Mouse (Mus musculus) layer of hippocampus, adult 8-10 months (tissue): ENCODE data around the gene Hjurp. TPM values are rescaled to one million over a fixed set of nuclear protein-coding genes. Genes with fewer than 3 reads are reported as not detected.

ENCODE experiments used
- DNase-seq, 2 experiments: peaks; one replicate each; pipeline ENCODE4 v3.0.0; 2022; ENCODE audit warnings: low spot score in 2 of 2
- total RNA-seq, 4 experiments: library from RNA; stranded (reverse); gene quantifications; 2 replicates each; pipeline ENCODE4 v1.2.4; 2022

Hjurp gene
- total RNA-seq, 4 experiments from 2014 or later, result 34.5 to 51.6 (median 42.5) TPM

DNA sequence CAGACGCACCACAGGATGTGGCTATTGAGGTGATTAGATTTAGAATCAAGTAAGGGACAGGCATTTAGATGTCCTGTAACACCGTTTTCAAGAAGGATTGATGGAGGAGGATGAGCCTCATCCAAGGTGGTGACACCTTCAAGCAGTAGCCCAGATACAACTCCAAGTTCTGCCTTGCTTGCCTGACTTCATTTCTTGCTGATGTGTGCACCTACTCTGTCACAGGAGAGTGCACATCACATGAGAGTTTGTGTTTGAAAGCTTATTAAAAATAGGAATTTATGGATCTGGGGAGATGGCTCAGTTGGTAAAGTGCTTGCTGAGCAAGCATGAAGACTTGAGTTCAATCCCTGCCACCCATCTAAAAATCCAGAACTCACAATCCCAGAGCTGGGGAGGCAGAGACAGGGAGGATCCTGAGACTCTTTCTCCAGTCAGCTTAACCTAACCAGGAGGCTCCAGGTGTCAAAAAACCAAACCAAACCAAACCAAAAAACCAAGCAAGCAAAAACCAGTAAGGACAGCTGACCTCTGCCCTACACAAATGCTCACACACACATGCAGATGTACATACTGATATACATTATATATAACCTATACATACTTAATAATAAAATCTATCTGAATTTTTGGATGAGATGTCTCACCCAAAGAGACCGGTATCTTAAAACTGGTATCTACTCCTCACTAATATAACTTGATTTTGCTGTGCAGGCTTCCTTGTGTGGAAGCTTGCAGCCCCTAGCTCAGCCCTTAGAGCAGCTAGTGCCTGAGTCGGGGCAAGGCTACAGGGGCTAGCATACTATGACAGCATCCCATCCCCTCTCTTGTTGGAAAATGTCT is 21.5 kb upstream of the Hjurp start:
- no peak for DNase-seq

DNA sequence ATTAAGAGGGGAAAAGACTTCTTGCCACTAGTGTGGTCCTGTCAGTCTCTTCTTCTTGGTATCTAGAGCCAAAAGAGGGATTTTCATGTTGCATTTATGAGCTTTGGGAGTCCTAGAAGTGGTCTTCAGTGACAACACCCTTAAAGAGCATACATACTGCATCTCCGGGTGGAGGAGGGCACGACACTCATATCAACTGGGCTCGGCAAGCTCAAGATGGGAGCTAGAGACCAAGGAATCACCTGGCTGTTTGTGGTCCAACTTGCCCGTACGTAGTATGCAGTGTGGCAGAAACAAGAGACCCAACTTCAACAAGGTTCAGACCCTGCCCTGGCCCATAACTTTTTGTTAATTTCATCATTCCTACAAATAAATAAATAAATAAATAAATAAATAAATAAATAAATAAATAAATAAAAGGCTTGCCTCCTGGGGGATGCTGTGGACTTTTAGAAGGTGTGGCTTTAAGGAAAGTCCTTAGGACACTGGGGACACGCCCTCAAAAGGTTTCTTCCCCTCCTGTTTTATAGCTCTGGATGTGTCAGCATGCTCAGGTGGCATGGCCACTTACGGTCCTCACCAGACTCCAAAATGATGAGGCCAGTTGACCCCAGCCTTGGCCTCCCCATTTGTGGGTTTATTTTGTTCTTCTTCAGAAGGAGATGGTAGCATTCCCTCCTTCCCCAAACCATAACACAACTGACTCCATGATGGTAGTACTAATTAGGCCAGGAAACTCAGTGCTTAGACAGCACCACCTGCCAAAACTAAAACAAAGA is 20.2 kb upstream of the Hjurp start:
- no peak for DNase-seq

DNA sequence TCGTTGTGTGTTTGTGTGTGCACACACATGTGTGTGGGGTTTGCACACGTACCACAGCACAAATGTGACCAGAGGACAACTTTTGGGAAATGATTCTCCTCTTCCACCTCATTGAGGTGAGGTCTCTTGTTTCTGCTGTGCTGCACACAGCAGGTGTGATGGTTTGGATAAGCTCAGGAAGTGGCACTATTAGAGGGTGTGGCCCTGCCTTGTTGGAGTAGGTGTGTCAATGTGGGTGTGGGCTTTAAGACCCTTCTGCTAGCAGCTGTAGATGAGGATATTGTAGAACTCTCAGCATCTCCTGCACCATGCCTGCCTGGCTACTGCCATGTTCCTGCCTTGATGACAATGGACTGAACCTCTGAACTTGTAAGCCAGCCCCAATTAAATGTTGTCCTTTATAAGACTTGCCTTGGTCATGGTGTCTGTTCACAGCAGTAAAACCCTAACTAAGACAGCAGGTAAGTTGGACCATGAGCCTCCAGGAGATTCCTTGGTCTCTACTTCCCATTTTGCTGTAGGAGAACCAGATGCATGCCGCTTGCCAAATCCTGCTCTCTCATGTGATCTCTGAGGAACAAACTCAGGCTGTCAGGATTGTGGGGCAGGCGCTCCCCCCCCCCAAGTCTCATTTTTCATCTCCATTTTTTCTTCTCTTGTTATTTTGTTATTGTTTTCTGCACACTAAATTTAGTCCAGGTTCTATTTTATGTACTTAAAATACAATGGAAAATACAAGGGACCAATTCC is 18.9 kb upstream of the Hjurp start:
- no peak for DNase-seq

DNA sequence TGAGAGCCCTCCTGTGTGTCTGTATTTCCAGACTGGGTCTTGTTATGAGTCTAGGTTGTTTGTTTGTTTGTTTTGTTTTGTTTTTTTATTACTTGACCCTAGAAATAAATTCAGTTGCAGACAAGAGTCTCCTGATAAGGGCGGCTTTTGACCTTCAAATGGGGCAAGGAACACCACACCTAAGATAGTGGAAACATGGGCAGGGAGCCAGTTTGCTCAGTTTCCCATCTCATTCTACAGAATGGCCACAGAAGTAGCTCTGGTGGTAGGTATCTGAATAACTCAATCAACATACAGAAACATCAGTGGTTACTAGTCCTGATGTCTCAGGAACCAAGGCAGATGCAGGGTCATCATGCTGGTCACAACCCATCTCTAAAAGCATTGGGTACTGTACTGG is 17.2 kb upstream of the Hjurp start:
- DNase-seq, result no peak

DNA sequence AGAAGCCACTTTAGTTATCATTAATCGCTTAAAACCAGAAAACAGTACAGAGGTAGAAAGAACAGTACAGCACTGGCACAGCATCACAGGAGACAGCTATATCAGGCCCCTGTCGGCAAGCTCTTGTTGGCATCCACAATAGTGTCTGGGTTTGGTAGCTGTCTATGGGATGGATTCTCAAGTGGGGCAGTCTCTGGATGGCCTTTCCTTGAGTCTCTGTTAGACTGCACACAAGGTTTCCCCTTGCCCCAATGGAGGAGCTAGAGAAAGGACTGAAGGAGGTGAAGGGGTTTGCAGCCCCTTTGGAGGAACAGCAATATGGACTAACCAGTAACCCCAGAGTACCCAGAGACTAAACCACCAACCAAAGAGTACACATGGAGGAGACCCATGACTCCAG is 14.6 kb upstream of the Hjurp start:
- no peak for DNase-seq

DNA sequence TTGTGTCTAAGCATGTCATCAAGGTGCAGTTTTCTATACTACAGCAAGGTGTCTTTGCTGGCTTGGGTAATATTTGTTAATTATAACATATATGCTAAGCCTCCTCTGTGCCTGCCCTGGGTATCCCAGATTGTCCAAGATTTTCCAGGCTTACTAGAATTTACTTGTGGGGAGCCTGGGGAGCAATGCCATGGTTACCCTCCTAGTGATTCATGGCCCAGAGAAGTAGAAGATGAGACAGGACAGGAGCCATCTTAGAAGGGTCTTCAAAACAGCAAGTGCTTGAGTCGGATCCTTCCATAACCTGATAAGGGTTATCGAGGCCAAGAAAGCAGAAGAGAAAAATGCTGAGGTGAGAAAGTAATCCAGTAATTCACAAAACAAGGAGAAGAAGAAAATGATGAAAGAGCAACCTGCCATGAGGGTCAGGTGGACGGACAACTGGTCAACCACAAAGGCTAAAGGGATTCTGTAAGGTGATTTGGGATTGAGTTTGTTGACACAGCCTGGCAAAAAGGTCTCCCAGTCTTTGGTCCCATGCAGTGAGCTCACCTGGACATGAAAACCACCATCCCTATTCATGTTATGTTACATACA is 14.1 kb upstream of the Hjurp start:
- no peak for DNase-seq

DNA sequence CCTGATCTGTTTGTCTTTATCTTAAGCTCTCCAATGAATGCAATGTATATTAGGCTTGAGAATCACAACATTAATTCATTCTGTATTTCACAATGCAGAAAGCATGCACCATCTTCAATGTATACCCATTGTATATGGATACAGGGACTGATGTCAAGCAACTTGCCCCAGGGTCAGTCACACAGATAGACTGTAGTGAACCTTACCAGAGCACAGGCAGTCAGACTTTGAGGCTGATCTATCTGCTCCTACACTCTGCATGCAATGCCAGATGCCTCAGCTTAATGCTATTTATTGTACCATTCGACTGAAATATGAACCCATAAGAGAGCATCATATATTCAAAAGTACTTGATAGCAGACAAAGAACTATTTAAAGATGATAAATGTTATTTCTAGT is 13.1 kb upstream of the Hjurp start:
- no peak for DNase-seq

DNA sequence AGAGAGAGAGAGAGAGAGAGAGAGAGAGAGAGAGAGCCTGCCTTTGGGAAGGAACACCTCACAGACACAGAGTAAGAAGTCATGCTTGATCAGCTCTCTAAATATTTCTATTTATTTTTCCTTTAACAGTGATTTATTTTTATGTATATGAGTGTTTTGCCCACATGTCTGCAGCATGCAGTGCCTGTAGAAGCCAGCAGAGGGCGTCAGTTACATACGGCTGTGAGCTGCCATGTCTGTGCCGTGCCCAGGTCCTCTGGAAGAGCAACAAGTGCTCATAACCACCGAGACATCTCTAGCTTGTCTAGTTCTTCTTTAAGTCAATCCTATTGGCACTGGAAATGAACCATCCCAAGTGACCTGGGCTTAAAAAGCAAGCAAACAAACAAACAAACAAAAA is 12.5 kb upstream of the Hjurp start:
- no peak for DNase-seq

DNA sequence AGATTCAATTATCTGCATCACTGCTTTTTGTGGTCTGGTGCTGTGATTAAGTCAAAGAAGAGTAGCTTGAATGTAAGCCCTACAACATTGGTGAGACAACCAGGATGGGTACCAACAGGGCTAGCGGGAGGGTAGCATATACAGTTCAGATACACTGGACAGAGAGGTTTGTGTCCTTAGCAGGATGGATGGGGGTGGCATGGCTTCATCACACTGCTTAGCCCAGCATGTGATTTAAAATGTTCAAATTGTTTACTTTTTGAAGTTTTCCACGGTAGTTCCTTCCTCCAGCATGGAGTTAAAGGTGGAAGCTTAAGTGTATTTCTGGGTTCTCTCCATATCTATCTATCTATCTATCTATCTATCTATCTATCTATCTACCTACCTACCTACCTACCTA is 11.7 kb upstream of the Hjurp start:
- DNase-seq, result no peak

DNA sequence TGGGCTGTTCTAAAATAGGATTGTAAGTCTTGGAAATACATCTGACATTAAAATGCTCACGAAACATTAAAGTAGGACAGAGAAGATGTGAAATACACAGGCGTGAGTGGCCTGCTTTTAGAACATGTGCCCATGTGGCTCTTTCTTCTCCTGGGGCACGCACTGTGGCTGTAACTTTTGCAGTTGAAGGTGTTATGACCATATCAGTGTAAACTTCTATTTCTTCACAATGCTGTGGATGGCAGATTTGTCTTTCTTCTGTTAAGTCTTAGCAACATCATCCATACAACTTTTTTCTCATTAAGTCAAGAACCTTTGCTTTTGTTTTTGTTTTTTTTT is 11.3 kb upstream of the Hjurp start:
- no peak for DNase-seq

DNA sequence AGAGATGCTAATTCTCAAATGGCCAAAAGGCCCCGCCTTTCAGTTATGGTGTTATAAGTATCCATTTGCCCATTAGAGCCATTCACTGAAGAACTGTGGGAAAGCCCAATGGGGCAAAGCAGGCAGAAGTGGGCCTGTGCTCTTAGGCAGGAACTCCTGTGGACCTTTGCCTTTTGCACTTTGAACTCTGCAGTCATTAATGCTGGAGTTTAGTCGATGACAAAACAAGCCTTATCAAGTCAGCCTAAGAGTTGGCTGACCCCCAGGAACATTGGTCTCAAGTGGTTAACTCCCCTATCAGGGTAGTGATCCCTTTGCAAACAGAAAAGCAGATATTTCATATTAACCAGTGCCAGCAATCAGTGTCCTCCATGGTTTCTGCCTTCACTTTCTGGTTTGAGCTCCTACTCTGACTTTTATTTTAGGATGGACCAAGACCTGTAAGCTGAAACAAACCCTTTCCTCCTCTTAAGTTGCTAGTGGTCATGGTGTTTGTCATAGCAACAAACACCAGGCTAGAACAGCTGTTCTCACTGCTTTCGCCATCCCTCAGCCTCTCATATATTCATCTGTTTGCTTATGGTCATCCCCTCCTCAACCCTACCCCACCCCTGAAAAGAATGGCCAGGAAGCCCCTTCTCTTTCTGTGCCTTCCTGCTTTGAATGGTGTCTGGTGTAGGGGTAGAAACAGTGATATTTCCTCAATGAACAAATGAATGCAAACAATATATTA is 10.8 kb upstream of the Hjurp start:
- DNase-seq, result no peak

DNA sequence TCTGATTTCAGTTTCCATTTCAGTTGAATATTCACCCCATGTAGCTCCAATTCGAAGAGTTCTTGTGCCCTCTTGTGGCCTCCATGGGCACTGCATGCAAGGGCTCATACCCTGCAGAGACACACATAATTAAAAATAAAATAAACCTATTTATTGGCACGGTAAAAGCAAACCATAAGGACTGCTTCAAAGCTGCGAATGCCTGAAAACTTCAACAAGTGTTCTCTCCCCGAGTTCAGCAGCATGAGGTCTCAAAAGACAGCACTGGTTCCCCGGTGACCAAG is 10.2 kb upstream of the Hjurp start:
- no peak for DNase-seq

DNA sequence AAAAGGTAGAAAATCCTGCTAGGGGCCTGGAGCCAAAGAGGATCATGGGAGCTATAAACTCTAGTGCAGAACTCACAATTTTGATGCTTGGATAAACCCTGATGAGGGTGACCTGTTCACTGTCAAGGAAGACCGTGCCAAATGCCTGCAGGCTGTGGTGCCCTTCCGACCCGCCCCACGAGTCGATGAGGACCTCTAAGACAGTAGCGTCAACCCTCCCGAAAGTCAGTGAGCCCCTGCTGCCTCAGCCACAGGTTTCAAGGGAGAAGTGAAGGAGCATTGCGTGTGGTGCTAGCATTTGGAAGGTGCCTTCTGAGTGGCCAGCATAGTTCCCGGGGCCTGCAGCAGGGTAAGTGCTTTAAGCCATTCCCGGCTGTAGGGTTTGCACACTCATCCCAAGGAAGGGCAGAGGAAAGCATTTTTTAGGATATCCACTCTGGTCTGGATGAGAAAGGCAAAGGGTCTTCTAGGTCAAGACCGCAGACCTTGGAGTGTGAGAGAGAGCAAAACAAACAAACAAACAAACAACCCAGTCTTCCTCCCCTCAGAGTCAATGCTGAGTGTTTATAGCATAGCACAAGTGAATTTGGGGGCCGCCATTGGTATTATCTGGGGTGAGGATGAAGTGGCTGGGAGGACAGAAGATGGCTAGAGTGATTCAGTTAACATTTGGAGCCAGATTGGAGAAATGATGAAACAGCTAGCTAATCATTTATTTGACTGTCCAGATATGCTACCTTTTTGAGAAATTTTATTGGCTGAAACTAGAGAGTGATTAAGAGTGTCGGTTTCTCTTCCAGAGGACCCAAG is 9.7 kb upstream of the Hjurp start:
- DNase-seq, result no peak

DNA sequence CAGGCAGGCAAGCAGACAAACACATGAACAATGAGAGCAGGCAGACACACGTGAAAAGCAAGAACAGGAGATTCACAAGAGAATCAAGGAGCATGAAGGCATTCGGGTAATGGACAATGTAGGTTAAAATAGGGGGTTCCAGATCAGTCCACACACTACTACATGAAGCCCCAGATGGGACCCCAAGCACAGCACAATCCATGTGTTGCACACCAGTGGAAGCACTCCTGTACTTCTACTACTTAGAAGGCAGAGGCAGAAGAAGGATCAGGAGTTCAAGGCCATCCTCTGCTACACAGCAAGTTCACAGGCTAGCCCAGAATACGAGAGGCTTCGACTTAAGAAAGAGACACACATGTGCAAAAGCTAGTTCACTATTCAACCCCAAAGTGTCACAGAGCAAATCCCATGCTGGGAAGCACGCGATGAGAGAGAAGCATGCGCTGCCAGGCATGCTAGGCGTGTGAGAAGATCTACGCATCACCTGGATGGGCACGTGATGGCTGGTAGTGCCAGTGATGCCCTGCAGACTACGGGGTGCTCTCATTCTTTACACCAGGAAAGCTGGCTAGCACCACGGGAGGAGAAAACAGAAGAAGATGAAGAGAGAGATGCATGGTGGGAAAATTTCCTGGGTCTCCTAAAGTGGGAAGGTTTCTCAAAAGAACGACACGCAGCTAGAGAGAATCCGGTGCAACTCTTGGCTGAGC is 8.9 kb upstream of the Hjurp start:
- no peak for DNase-seq

DNA sequence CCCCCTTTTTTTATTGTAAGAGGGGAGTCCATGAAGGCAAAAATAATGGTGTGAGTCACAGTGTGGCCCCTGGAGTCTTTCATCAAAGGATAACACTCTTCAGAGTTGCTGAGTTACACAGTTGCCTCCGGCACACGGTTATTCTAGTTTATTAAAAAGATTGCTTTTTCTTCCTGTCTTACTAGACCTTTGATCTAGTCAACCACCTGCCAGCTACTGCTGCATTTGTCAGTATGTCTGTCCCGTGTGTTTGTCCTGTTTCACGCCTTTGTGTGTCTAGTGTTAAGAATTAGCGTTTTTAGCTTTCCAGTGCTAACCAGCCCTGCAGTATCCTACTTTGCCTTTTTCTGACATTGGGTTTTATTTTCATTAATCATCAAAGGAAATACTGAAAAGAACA is 8.2 kb upstream of the Hjurp start:
- DNase-seq, result no peak

DNA sequence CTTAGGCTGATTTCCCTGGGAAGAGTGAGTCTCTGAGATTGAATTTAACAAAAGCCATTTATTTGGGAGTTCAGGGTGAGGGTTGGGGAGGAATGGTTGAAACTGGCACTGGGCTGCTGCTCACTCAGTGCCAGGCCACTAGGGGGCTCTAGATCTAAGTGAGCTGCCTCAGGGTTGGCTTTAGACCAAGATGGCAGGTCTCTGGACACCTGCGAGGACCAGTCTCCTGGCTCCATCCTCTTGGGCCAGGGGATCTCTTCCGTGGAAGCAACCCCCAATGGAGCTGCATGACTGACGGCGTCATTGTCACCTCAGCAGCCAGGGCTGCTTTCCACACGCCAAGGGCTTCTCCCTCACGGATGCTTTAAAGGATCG is 7.5 kb upstream of the Hjurp start:
- DNase-seq, result no peak

DNA sequence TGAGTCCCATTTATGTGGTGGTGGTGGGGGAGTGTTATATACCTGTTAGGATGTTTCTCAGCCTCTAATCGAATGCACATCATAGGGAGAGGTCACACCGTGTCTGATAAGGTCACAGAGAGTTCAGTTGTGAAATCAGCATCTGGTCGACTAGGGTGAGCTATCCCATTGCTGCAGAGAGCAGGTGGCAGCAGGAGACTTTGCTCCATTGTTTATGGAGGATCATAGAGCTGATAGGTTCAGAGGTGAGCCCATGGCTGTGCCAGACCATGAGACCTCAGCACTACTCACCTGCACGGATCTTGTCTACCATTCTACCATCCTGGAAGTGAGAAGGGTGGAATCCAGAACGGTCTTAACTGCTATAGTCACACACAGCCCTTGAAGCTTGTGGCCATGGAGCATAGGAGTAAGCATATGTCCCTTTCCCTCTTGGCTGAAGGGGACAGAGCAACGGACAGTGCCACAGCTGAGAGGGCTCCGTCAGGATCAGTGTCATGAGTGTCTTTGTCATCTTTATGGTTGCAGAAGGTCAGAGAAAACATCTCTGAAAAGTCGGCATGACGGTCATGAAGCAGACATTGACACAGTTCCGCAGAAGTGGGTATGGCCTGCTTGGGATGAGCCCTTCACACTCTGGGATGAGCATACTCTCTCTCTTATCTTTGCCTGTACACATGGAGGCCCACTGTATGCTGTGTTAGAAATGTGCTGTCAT is 7.0 kb upstream of the Hjurp start:
- DNase-seq, result no peak

DNA sequence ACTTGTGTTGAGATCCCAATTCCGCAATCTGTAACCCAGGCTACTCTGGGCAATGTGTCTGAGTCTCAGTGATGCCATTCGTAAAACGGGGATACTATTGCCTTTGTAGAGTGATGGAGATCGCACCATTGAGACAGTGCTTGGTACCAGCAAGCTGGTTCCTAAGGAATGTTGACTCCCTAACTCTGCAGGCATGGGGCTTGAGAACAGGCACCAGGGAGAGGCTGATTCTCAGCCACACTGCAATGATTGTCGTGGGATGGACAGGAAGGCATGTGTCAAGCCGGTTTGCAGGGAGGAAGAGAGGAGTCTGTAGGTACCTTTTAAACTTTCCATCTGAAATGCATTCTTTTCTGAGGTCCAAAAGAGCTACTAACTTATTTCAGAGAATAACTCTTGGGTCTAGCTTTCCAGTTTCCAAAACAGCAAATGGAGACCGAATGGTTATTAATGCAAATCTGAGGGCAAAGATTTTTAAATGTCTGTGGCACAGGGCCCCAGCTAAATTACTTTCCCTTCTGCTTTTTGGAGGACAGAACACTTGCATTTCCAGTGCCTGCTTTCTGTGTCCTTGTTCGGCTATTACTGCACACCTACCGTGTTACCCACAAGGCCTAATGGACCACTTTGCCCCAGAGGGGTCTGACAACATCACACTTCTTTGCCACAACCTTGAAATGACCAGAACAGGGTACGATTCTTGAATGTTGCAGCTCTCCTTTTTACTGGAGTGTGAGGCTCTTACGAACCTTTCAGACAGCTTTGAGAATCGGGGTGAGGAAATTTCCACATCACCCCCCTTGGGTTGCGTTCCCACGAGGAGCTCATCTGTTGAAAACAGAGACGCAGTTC is 6.2 kb upstream of the Hjurp start:
- DNase-seq, result no peak
